Mouse (Mus musculus): Measurements from ENCODE around the gene Gtpbp4.

- TF ChIP-seq CTCF (conservative IDR thresholded peaks at IDR 0.05; ENCODE audit: low read length): no peak
- TF ChIP-seq POU5F1 (IDR thresholded peaks at IDR 0.05; ENCODE audit: borderline replicate concordance, low read length): no peak
- no peak for TF ChIP-seq NANOG (IDR thresholded peaks at IDR 0.05; ENCODE audit: borderline replicate concordance, low read length)
Measured at GRCm38 (mm10) chr13:9044731-9045130, 48.8 kb upstream of the Gtpbp4 start.

All from E14TG2a.4 (cell line).